Mouse (Mus musculus) gastrocnemius, adult 18-20 months (tissue): ENCODE results near the gene Zfp980. TPM values are rescaled to one million over a fixed set of nuclear protein-coding genes. Genes with fewer than 3 reads are reported as not detected.
A peak's percentile ranks its signal among the peaks of the same experiment; 100 is the strongest.
"Not testable (repeated sequence)": the region's sequence is repeated elsewhere in the genome, so short reads cannot be mapped to it uniquely, and the experiment has no call there.

Source experiments
- DNase-seq: peaks from one replicate; pipeline ENCODE4 v3.0.0; 2021; ENCODE audit warnings: low spot score
- long read RNA-seq, 2 experiments: library from polyadenylated mRNA; stranded (forward); transcript quantifications; one replicate each; pipeline ENCODE4 v2.0.0; 2021
- total RNA-seq, 2 experiments: library from RNA; stranded (reverse); gene quantifications; 2 replicates each; pipeline ENCODE4 v1.2.3; 2021

Zfp980 gene
- under 1 TPM in 1 of 2 experiments, not detected in 1; 0.21 TPM for total RNA-seq
- long read RNA-seq, experiment 1, result 0 reads
- long read RNA-seq, experiment 2, result 0 reads

DNA sequence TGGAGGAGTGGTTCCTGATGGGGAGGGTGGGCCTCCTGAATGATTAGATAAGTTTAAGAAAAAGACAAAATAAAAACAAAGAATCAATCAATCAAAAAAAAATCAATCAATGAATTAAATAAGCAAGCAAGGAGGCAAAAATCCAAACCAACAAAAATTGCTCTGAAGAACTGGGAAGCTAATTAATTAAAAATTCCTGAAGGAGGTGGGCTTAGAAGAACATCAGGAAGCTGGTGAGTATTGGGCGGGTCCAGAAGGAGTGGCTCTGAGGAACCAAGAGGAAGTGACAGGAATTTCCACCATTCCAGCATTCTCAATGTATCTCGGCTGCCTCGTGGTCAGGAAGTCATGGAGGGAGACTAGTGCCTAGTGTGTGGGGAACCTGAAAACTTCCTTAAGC is at the start of gene Zfp980:
Zfp980 (plus strand) TSS at position 301 of the 400 bp plus-strand sequence.
- not testable (repeated sequence) for DNase-seq

- not testable (repeated sequence) for DNase-seq
Observed at GRCm38 (mm10) chr4:145640416-145641185, 29.9 kb upstream of the Zfp980 start.

DNA sequence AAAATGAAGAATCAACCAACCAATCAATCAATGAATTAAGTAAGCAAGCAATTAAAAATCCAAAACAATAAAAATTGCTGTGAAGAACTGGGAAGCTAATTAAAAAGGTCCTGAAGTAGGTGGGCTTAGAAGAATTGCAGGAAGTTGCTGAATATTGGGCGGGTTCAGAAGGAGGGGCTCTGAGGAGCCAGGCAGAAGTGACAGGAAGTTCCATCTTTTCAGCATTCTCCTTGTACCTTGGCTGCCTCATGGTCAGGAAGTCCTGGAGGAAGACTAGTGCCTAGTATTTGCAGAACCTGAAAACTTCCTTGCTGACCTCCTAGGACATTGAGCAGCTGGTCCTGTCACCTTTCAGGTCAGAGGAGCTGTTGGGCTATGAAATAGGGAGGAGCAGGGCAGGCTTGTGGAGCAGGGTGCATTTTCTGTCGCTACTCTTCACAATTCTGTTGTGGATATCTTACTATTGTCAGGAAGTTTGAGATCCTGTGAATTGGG is 3.8 kb downstream of the Zfp980 start:
- DNase-seq, result not testable (repeated sequence)

DNA sequence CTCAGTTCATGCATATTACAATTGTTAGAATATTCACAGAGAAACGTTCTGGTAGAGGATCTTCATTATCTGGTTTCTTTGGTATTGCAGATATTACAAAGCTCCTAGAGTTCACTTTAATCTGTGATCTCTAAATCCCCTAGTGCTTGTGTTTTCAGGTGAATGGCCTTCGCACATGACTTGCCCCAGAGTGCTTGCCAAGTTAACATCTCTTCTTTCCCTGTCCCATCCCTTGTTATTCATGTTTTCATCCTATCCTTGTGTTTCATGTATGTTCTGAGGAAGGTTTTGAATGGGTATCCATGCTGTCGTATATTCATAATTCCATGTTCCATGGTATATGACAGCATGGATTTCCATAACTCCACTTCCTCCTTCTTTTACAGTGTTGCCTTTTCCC is 9.7 kb downstream of the Zfp980 start:
- DNase-seq, result peak; percentile 9

- not testable (repeated sequence) for DNase-seq
Observed at GRCm38 (mm10) chr4:145680672-145681387, 10.3 kb downstream of the Zfp980 start.

DNA sequence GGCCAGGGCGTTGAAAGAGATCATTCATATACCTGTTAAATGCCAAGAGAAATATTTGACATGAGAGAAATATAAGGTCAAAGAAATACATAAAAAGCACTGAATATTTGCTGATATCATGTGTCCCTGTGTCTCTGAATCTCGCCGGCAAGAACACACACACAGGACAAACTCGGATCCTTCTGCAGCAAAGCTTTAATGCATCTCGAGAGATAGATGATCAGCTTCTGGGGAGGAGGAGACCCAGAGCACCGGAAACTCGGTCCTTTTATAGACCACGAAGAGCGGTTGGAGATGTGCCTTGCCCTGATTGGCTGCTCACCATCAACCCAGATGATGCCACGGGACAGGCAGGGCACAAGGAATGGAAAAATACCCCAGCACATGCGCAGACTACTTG is 11.5 kb downstream of the Zfp980 start:
- DNase-seq, result not testable (repeated sequence)

DNA sequence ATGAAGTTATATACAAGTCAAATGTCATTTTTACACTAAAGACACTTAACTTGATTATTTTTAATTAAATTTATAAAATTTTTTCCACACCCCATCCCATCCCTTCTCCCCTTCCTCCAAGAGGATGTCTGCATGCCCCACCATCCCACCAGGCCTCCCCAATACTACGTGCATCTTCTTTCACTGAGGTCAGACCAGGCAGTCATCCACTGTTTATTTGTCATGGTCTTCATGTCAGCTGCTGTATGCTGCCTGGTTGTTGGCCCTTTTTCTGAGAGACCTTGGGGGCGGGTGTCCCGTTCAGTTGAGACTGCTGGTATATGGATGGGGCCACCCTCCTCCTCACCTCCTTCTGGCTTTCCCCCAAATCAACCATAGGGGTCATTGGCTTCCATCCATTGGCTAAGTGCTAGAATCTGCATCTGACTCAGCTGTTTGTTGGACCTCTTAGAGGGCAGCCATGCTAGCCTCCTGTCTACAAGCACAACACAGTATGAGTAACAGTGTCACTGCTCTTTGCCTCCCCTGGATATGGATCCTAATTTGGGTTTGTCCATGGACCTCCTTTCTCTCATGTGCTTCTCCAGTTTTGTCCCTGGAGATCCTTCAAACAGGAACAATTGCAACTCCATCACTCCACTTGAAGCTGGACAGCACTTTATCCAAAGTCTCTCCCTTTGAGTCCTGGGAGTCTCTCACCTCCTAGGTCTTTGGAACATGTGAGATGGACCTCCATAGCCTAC is 12.7 kb downstream of the Zfp980 start:
- not testable (repeated sequence) for DNase-seq

DNA sequence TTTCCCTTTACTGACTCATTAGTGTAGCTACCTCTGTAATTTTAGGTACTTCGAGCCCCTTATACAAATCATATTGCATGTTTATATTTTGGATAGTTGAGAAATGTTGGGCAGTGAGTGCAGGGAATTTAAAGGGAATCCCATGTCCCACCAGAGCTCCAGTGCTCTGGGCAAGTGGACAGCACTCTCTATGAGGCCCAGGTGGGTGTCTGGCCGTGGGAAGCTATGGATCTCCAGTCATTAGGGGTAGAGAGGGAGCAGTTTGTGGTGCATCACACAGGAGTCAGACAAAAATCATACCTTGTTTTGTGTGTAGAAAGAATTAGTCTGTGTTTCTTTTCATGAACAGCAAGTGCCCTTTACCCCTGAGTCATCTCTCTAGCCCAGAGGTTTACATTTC is 15.6 kb downstream of the Zfp980 start:
- DNase-seq, result not testable (repeated sequence)

GRCm38 (mm10) chr4:145744935-145745644 is 74.6 kb downstream of the Zfp980 start:
- DNase-seq, result not testable (repeated sequence)

- DNase-seq, result not testable (repeated sequence)
Observed at GRCm38 (mm10) chr4:145745645-145745991, 75.1 kb downstream of the Zfp980 start.

Other genes starting within 250 kb of the Zfp980 start
- not detected for gene Zfp990, start 159.9 kb upstream of the Zfp980 start, total RNA-seq
- gene Gm13212, start 85.5 kb upstream of the Zfp980 start, total RNA-seq, result under 1 TPM; 0.28 to 0.34 TPM
- gene Zfp986, start 198.1 kb downstream of the Zfp980 start, total RNA-seq, result not detected